Mouse (Mus musculus): ENCODE data around the gene Macrod2. TPM values are rescaled to one million over a fixed set of nuclear protein-coding genes. Genes with fewer than 3 reads are reported as not detected.

The Macrod2 gene
- polyA plus RNA-seq, 1 experiment, result 20.2 TPM

DNA sequence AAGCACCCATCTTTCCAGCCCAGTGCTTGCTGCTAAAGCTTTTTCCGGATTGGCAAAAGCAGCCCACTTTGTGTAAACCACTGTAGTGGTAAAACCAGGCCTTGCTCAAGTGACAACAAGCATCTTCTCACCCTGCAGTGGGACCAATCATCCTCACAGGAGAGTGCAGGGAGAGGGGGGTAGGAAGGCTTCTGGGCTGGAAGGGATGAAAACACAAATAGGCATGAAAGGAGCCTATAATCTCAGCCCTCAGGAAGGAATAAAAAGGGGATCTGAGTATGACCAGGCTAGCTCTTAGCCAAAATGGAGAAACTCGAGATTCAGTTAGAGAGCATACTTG is 1663.6 kb downstream of the Macrod2 start:
- 0 out of 2 replicates have a peak overlapping the region, but pooled peaks have one; percentile 36 for H3K27ac ChIP-seq (ENCODE audit: insufficient read depth, low read length)
- TF ChIP-seq CTCF (IDR thresholded peaks at IDR 0.05; ENCODE audit: borderline replicate concordance, insufficient read depth, low read depth, low read length) (no peak), POLR2A (IDR thresholded peaks at IDR 0.05; ENCODE audit: borderline replicate concordance, insufficient read depth, low read length) (no peak)
- 25% methylated on average over 2 of the region's 2 CpGs for WGBS

DNA sequence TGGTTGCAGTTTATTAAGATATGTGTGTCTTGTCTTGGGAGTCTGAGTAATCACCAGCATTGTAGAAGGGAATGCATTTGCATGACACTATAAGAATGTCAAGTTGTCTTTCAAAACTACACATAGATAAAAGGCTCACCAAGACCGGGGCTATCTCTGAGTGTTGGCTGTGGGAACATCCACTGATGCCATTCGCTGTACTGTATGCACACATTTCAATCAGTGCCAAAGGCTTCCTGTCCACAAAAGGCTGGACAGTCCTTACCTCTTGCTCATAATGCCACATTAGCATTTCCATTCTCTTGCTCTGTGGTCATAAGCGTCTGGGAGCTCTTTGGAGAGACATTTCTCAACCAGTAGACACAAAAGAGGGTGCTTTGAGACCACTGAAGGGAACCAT is 1713.8 kb downstream of the Macrod2 start:
- Histone ChIP-seq H3K27ac (ENCODE audit: insufficient read depth, low read length) (no peak overlapping the region), H3K27me3 (ENCODE audit: control insufficient read depth, insufficient read depth, low read length) (no peaks in the 10 kb centered on the region), H3K4me1 (ENCODE audit: control insufficient read depth, insufficient read depth, low read length) (no peaks in the 10 kb centered on the region), H3K4me3 (replicated peaks; ENCODE audit: insufficient read depth, low read depth, low read length) (no peak overlapping the region)
- TF ChIP-seq POLR2A (IDR thresholded peaks at IDR 0.05; ENCODE audit: borderline replicate concordance, insufficient read depth, low read length), result no peak
- no peak for TF ChIP-seq CTCF (IDR thresholded peaks at IDR 0.05; ENCODE audit: borderline replicate concordance, insufficient read depth, low read depth, low read length)
- 38% methylated on average over 3 of the region's 3 CpGs for WGBS
- DNase-seq, result no peak

More for the DNA sequence above, 1663.6 kb downstream of the Macrod2 start:
- peaks cover 12% of the 10 kb centered on the region for H3K4me1 ChIP-seq (ENCODE audit: control insufficient read depth, insufficient read depth, low read length)
- no peak for DNase-seq
- no peak overlapping the region for H3K4me3 ChIP-seq (replicated peaks; ENCODE audit: insufficient read depth, low read depth, low read length)
- H3K27me3 ChIP-seq (ENCODE audit: control insufficient read depth, insufficient read depth, low read length), result no peaks in the 10 kb centered on the region

DNA sequence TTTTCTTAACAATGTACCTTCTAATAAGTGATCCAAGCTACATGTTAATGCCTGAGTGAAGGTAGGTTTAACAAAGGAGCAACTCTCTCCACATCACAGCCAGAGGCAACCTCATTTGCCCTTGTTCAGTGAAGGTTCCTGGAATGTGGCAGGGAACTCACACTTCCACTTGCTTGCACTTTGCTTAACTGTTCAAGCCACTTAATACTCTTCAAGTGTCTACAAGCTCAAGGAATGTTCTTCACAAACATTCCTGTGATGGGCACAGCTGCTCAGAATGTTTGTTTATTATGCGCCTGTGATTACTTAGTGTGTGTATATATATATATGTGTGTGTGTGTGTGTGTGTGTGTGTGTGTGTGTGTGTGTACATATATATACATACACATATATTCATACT is 1721.5 kb downstream of the Macrod2 start:
- 100% methylated on average over 1 of the region's 1 CpGs for WGBS
- H3K27me3 ChIP-seq (ENCODE audit: control insufficient read depth, insufficient read depth, low read length), result no peaks in the 10 kb centered on the region
- H3K4me1 ChIP-seq (ENCODE audit: control insufficient read depth, insufficient read depth, low read length), result 0 out of 2 replicates have a peak, but pooled peaks cover 2% of the 10 kb centered on the region

DNA sequence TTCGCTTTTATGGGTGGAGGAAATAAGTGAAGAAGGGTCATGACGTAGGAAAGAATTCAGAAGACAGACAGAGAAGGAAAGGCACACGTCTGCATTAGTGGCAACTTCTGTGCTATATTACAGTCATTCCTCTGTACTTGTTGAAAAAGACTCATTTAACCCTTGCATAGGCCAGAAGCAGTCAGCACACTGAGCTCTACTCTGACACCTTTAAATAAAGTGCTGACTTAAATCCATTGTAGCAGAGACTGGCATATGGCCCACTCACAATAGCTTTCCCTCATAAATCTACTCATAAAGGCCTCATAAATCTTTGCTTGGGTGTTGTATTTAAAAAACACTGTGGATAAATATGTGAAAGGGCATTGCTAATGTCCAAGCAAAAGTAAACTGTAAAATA is 1733.0 kb downstream of the Macrod2 start:
- Histone ChIP-seq H3K27ac (ENCODE audit: insufficient read depth, low read length) (no peak overlapping the region), H3K27me3 (ENCODE audit: control insufficient read depth, insufficient read depth, low read length) (no peaks in the 10 kb centered on the region), H3K4me3 (replicated peaks; ENCODE audit: insufficient read depth, low read depth, low read length) (no peak overlapping the region), H3K4me1 (ENCODE audit: control insufficient read depth, insufficient read depth, low read length) (no peaks in the 10 kb centered on the region)
- no peak for DNase-seq
- 88% methylated on average over 3 of the region's 3 CpGs for WGBS
- TF ChIP-seq POLR2A (IDR thresholded peaks at IDR 0.05; ENCODE audit: borderline replicate concordance, insufficient read depth, low read length), result no peak
- TF ChIP-seq CTCF (IDR thresholded peaks at IDR 0.05; ENCODE audit: borderline replicate concordance, insufficient read depth, low read depth, low read length), result no peak

More for the DNA sequence above, 1721.5 kb downstream of the Macrod2 start:
- DNase-seq, result no peak
- Histone ChIP-seq H3K4me3 (replicated peaks; ENCODE audit: insufficient read depth, low read depth, low read length) (no peak overlapping the region), H3K27ac (ENCODE audit: insufficient read depth, low read length) (no peak overlapping the region)
- TF ChIP-seq POLR2A (IDR thresholded peaks at IDR 0.05; ENCODE audit: borderline replicate concordance, insufficient read depth, low read length) (no peak), CTCF (IDR thresholded peaks at IDR 0.05; ENCODE audit: borderline replicate concordance, insufficient read depth, low read depth, low read length) (no peak)

DNA sequence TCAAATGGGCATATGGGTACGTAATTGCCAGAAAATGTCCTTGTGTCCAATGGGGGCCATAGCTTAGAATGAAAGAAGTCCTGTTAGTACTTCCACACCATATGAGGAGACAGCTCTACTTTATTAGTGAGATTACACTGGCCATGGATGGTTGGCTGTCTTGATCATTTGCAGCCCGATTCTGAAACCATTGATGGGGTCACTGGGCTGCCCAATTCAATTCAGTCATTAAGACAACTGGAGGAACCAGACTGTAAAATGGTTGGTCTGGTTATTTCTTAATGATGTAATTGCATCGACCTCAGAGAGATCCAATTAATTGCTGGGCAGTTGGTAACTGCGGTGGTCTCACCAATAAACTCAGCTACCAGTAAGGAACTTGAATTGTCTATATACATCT is 1734.1 kb downstream of the Macrod2 start:
- no peaks in the 10 kb centered on the region for H3K27me3 ChIP-seq (ENCODE audit: control insufficient read depth, insufficient read depth, low read length)
- 78% methylated on average over 4 of the region's 4 CpGs for WGBS
- no peak overlapping the region for H3K4me3 ChIP-seq (replicated peaks; ENCODE audit: insufficient read depth, low read depth, low read length)
- H3K4me1 ChIP-seq (ENCODE audit: control insufficient read depth, insufficient read depth, low read length), result no peaks in the 10 kb centered on the region
- no peak for TF ChIP-seq POLR2A (IDR thresholded peaks at IDR 0.05; ENCODE audit: borderline replicate concordance, insufficient read depth, low read length)
- TF ChIP-seq CTCF (IDR thresholded peaks at IDR 0.05; ENCODE audit: borderline replicate concordance, insufficient read depth, low read depth, low read length), result no peak
- no peak overlapping the region for H3K27ac ChIP-seq (ENCODE audit: insufficient read depth, low read length)
- no peak for DNase-seq

DNA sequence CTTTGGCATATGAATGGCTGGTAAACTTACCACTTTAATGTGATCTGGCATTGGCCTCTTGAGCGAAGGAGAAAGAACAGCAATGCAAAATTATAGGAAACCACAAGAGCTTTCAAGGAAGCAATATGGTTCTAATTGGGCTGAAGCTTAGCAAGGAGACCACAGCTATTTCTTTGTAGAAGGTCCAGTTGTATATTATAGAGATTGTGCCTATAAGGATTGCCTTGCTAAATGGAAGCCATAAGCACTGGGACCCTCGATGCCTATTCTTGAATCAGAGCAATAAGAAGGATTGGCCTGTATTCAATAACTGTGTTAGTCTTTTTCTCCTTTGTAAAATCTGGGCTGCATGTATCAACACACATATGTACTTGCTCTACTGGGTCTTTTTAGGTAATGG is 1754.2 kb downstream of the Macrod2 start:
- no peak overlapping the region for H3K27ac ChIP-seq (ENCODE audit: insufficient read depth, low read length)
- no peaks in the 10 kb centered on the region for H3K4me1 ChIP-seq (ENCODE audit: control insufficient read depth, insufficient read depth, low read length)
- no peak for DNase-seq
- no peak for TF ChIP-seq POLR2A (IDR thresholded peaks at IDR 0.05; ENCODE audit: borderline replicate concordance, insufficient read depth, low read length)
- TF ChIP-seq CTCF (IDR thresholded peaks at IDR 0.05; ENCODE audit: borderline replicate concordance, insufficient read depth, low read depth, low read length), result no peak
- no peaks in the 10 kb centered on the region for H3K27me3 ChIP-seq (ENCODE audit: control insufficient read depth, insufficient read depth, low read length)
- no peak overlapping the region for H3K4me3 ChIP-seq (replicated peaks; ENCODE audit: insufficient read depth, low read depth, low read length)
- 85% methylated on average over 2 of the region's 2 CpGs for whole genome bisulfite sequencing

DNA sequence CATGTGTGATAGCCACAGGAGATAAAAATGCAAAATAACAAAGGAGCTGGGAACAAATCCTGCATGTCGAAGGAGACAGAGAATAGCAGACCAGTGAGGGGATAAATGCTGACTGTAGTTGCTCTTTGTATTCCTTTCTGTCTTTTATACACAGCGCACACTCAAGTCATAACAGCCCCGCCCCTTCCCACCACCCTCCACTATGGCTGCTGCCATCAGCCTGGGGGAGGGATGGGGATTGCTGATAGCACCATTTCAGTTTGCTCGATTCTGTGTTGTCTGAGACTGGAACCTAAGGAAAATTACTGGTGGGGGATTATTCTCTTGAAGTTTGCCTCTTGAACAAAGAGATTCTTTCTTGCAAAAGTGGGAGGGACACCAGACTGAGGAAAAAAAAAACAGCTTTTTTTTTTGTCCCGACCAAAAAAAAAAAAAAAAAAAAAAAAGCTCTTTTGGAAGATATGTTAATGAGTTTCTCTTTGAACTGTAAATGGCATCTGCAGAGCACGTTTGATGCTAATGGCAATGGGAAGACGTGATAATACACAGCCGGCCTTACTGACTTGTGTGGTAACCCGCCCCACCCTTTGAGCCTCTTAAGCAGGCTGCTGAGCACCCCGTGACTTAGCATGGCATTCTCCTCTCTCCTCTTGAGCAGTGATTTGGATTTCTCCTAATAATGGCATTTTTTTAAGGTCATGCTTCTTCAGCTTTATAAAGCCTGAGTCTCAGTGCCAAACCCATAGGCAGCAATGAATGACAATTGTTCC is 1768.6 kb downstream of the Macrod2 start:
- DNase-seq, result no peak
- Histone ChIP-seq H3K4me3 (replicated peaks; ENCODE audit: insufficient read depth, low read depth, low read length) (no peak overlapping the region), H3K27ac (ENCODE audit: insufficient read depth, low read length) (no peak overlapping the region), H3K27me3 (ENCODE audit: control insufficient read depth, insufficient read depth, low read length) (no peaks in the 10 kb centered on the region), H3K4me1 (ENCODE audit: control insufficient read depth, insufficient read depth, low read length) (no peaks in the 10 kb centered on the region)
- whole genome bisulfite sequencing, result 50% methylated on average over 10 of the region's 10 CpGs
- TF ChIP-seq CTCF (IDR thresholded peaks at IDR 0.05; ENCODE audit: borderline replicate concordance, insufficient read depth, low read depth, low read length), result no peak
- TF ChIP-seq POLR2A (IDR thresholded peaks at IDR 0.05; ENCODE audit: borderline replicate concordance, insufficient read depth, low read length), result no peak

DNA sequence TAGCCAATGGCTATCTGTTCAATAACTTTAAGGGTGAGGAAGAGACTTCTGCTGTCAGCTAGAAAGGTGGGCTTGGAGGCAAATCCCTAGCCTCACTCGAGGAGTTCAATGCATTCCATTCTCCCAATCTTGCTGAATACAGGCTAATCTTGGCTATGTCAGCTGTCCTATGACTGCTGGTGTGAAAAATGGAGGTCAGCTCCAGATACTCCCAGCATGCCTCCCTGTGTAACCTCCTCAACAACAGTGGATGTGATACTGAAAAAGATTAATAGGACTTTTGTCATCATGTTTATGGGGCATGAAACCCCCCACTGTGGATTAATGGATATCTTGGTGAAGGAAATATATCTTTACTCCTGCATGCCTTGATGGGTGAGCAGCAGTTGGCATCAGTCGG is 1774.5 kb downstream of the Macrod2 start:
- no peak overlapping the region for H3K27ac ChIP-seq (ENCODE audit: insufficient read depth, low read length)
- no peak overlapping the region for H3K4me3 ChIP-seq (replicated peaks; ENCODE audit: insufficient read depth, low read depth, low read length)
- H3K27me3 ChIP-seq (ENCODE audit: control insufficient read depth, insufficient read depth, low read length), result no peaks in the 10 kb centered on the region
- H3K4me1 ChIP-seq (ENCODE audit: control insufficient read depth, insufficient read depth, low read length), result no peaks in the 10 kb centered on the region
- 68% methylated on average over 2 of the region's 2 CpGs for WGBS
- TF ChIP-seq CTCF (IDR thresholded peaks at IDR 0.05; ENCODE audit: borderline replicate concordance, insufficient read depth, low read depth, low read length) (no peak), POLR2A (IDR thresholded peaks at IDR 0.05; ENCODE audit: borderline replicate concordance, insufficient read depth, low read length) (no peak)
- DNase-seq, result no peak

All from cerebellum, adult 2 months (tissue).